In the genomic region with DNA sequence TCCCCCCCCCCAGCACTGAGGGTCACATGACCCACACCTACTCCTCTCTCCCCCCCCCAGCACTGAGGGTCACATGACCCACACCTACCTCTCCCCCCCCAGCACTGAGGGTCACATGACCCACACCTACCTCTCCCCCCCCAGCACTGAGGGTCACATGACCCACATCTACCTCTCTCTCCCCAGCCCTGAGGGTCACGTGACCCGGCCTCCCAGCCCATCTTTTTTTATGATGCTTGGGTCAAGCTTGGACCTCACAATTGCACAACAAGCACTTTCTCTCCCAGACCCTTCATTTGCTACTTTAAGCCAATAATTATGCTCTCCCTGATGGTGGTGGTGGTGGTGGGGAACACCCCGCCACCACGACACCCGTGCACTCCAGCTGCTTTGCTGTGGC, we compare ENCODE assay signal across 21 mouse cellular contexts. TPM values are rescaled to one million over a fixed set of nuclear protein-coding genes. Genes with fewer than 3 reads are reported as not detected.
DNase-seq lines count a peak whose midpoint lies in the region; TF ChIP-seq lines count a peak whose summit lies in the region.
"Had no signal": no experiment of that assay in that cellular context is flagged by ENCODE, and none has a peak within 500 bp of the region (broad histone marks: within the 10 kb centered on the region; RNA-seq: fewer than 3 reads in every experiment).

No protein-coding gene starts in this region.

- TF ChIP-seq CTCF in CH12.LX (conservative IDR thresholded peaks at IDR 0.05 in 1 of 2, IDR thresholded peaks at IDR 0.05 in 1 of 2; ENCODE audit: low read depth in 2 of 2, low read length in 2 of 2) = no peak
- no peak for TF ChIP-seq CTCF in ES-Bruce4 (IDR thresholded peaks at IDR 0.05; ENCODE audit: low read depth, low read length)
- no peak for TF ChIP-seq CTCF in MEL (IDR thresholded peaks at IDR 0.05 in 2 of 3, conservative IDR thresholded peaks at IDR 0.05 in 1 of 3; ENCODE audit: control insufficient read depth in 1 of 3, insufficient read depth in 1 of 3, low read depth in 2 of 3, low read length in 3 of 3, poor library complexity in 1 of 3, severe bottlenecking in 1 of 3)

- TF ChIP-seq POLR2A in CH12.LX (IDR thresholded peaks at IDR 0.05; ENCODE audit: low read depth, low read length) (no peak), ES-Bruce4 (IDR thresholded peaks at IDR 0.05; ENCODE audit: insufficient read depth, low read length) (no peak), MEL (IDR thresholded peaks at IDR 0.05; ENCODE audit: control insufficient read depth in 1 of 2, insufficient read depth in 1 of 2, low read depth in 1 of 2, low read length in 2 of 2, poor library complexity in 1 of 2) (no peak)

- in situ Hi-C loops in CH12.LX (cut with MboI; ENCODE audit: low pct_ligation_motif_present, low pct_unique_long_range_greater_than_20kb, low sequenced_read_pairs) = no loop called here

- dilution Hi-C loops in CH12.LX (cut with MboI; ENCODE audit: extremely low pct_ligation_motif_present, extremely low pct_unique_long_range_greater_than_20kb, low sequenced_read_pairs) = no loop called here

- no peak overlapping the region for H3K9ac ChIP-seq in CH12.LX (ENCODE audit: insufficient read depth, low read depth)
- H3K9ac ChIP-seq in ES-Bruce4 (ENCODE audit: low read depth, poor library complexity, severe bottlenecking) = no peak overlapping the region
- no peak overlapping the region for H3K9ac ChIP-seq in MEL (ENCODE audit: control insufficient read depth, low read depth, low read length, poor library complexity, severe bottlenecking)
- H3K9ac ChIP-seq: embryonic facial prominence, embryonic 12.5 days; forebrain, embryonic 12.5 days had no signal

- no peaks in the 10 kb centered on the region for H3K36me3 ChIP-seq in CH12.LX (replicated peaks in 1 of 2; ENCODE audit: control insufficient read depth in 1 of 2, insufficient read depth in 1 of 2, low read length in 1 of 2)
- no peaks in the 10 kb centered on the region for H3K36me3 ChIP-seq in ES-Bruce4 (ENCODE audit: control insufficient read depth, insufficient read depth, low read length, poor library complexity, severe bottlenecking)
- H3K36me3 ChIP-seq in MEL (ENCODE audit: control insufficient read depth in 1 of 2, insufficient read depth in 2 of 2, low read length in 2 of 2) = no peaks in the 10 kb centered on the region
- H3K36me3 ChIP-seq: embryonic facial prominence, embryonic 10.5 days; embryonic facial prominence, embryonic 12.5 days; forebrain, embryonic 10.5 days; forebrain, embryonic 12.5 days; G1E had no signal

- H3K79me2 ChIP-seq in CH12.LX (replicated peaks; ENCODE audit: control insufficient read depth, extremely low read depth, insufficient read depth, poor library complexity, severe bottlenecking) = no peaks in the 10 kb centered on the region
- H3K79me2 ChIP-seq in MEL (ENCODE audit: control insufficient read depth, insufficient read depth, low read length, poor library complexity) = no peaks in the 10 kb centered on the region

- H3K9me3 ChIP-seq in CH12.LX (replicated peaks; ENCODE audit: low read length) (no peaks in the 10 kb centered on the region), ES-Bruce4 (replicated peaks; ENCODE audit: control insufficient read depth, insufficient read depth, low read length, poor library complexity, severe bottlenecking) (no peaks in the 10 kb centered on the region), MEL (replicated peaks; ENCODE audit: insufficient read depth, low read length) (no peaks in the 10 kb centered on the region)
- H3K9me3 ChIP-seq: embryonic facial prominence, embryonic 10.5 days; embryonic facial prominence, embryonic 12.5 days; forebrain, embryonic 10.5 days; forebrain, embryonic 12.5 days; G1E had no signal

- no peak for DNase-seq in CH12.LX (ENCODE audit: extremely low read depth)
- DNase-seq in MEL (ENCODE audit: low read depth, low spot score) = no peak
- peak; percentile 86 for DNase-seq in ZHBTc4 (ENCODE audit: low read depth, low spot score)
- no peak for DNase-seq in adrenal gland, postnatal 10 days
- DNase-seq in kidney, adult 9 months = no peak
- DNase-seq in left cerebral cortex, adult 11 months (ENCODE audit: low spot score) = no peak
- DNase-seq: adrenal gland, adult 2 months; adrenal gland, postnatal 14 days; adrenal gland, postnatal 36 days; B cell, adult 2 months; cerebellum, adult 11-12 months; cerebellum, adult 2 months; cerebellum, adult 9-10 months; cerebellum, postnatal 10 days; cerebellum, postnatal 25 days had no signal

- TF ChIP-seq RAD21 in CH12.LX (IDR thresholded peaks at IDR 0.05; ENCODE audit: low read depth, low read length) (no peak), MEL (IDR thresholded peaks at IDR 0.05; ENCODE audit: low read depth, low read length) (no peak)

- peaks cover 14 to 29% of the 10 kb centered on the region in 2 experiments for H3K4me1 ChIP-seq in CH12.LX (ENCODE audit: control insufficient read depth in 1 of 2, insufficient read depth in 2 of 2)
- peaks cover 6% of the 10 kb centered on the region for H3K4me1 ChIP-seq in ES-Bruce4 (ENCODE audit: control insufficient read depth, insufficient read depth, low read length)
- H3K4me1 ChIP-seq in MEL (ENCODE audit: control insufficient read depth in 1 of 2, insufficient read depth in 2 of 2, low read length in 2 of 2) = no peaks in the 10 kb centered on the region

- no peak overlapping the region for H3K4me3 ChIP-seq in CH12.LX (replicated peaks in 1 of 3; ENCODE audit: low read depth in 2 of 3, low read length in 2 of 3, poor library complexity in 1 of 3)
- H3K4me3 ChIP-seq in ES-Bruce4 (ENCODE audit: low read depth, low read length) = no peak overlapping the region
- H3K4me3 ChIP-seq in MEL (ENCODE audit: control insufficient read depth in 1 of 2, insufficient read depth in 1 of 2, low read depth in 2 of 2, low read length in 2 of 2) = no peak overlapping the region
- H3K4me3 ChIP-seq: embryonic facial prominence, embryonic 10.5 days; embryonic facial prominence, embryonic 12.5 days; forebrain, embryonic 10.5 days; forebrain, embryonic 12.5 days had no signal

- H3K27me3 ChIP-seq in CH12.LX (replicated peaks) (no peaks in the 10 kb centered on the region), ES-Bruce4 (ENCODE audit: control insufficient read depth, insufficient read depth, low read length, poor library complexity, severe bottlenecking) (no peaks in the 10 kb centered on the region), MEL (ENCODE audit: control insufficient read depth in 1 of 2, insufficient read depth in 2 of 2, low read length in 2 of 2) (no peaks in the 10 kb centered on the region)
- H3K27me3 ChIP-seq: embryonic facial prominence, embryonic 12.5 days; forebrain, embryonic 12.5 days had no signal

- no peak overlapping the region for H3K4me2 ChIP-seq in CH12.LX (ENCODE audit: insufficient read depth, low read depth, poor library complexity, severe bottlenecking)
- H3K4me2 ChIP-seq: embryonic facial prominence, embryonic 12.5 days; forebrain, embryonic 12.5 days had no signal

- H3K27ac ChIP-seq in CH12.LX (ENCODE audit: insufficient read depth, low read depth) (no peak overlapping the region), ES-Bruce4 (ENCODE audit: insufficient read depth, low read length) (peak overlapping the region; percentile 2), MEL (ENCODE audit: control insufficient read depth, low read depth, low read length) (no peak overlapping the region)
- H3K27ac ChIP-seq: embryonic facial prominence, embryonic 10.5 days; embryonic facial prominence, embryonic 12.5 days; forebrain, embryonic 10.5 days; forebrain, embryonic 12.5 days had no signal

- TF ChIP-seq EP300 in CH12.LX (IDR thresholded peaks at IDR 0.05; ENCODE audit: low read length) = no peak
- no peak for TF ChIP-seq EP300 in ES-Bruce4 (IDR thresholded peaks at IDR 0.05; ENCODE audit: insufficient read depth, low read depth, low read length)
- no peak for TF ChIP-seq EP300 in MEL (IDR thresholded peaks at IDR 0.05; ENCODE audit: low read depth in 1 of 2, low read length in 2 of 2)

TF ChIP-seq in CH12.LX, 34 proteins besides CTCF, POLR2A, EP300 and RAD21:
- TF ChIP-seq KAT2A (IDR thresholded peaks at IDR 0.05; ENCODE audit: insufficient replicate concordance, low read length) (no peak), USF1 (IDR thresholded peaks at IDR 0.05; ENCODE audit: low read depth, low read length) (peak; percentile 40; the same call in 1 of the 2 replicates), BHLHE40 (IDR thresholded peaks at IDR 0.05; ENCODE audit: low read depth, low read length) (0 out of 2 replicates have a peak, but pooled peaks have one; percentile 26)

TF ChIP-seq in MEL, 35 proteins besides CTCF, POLR2A, EP300 and RAD21:
- no peak for TF ChIP-seq CHD1 (IDR thresholded peaks at IDR 0.05; ENCODE audit: low read depth, low read length)
- TF ChIP-seq POLR2AphosphoS2 (IDR thresholded peaks at IDR 0.05; ENCODE audit: low read length) = no peak
- TF ChIP-seq POLR2AphosphoS5 (IDR thresholded peaks at IDR 0.05; ENCODE audit: borderline replicate concordance, low read depth, low read length) = no peak
- no peak for TF ChIP-seq CHD2 (IDR thresholded peaks at IDR 0.05; ENCODE audit: low read length)
- TF ChIP-seq NELFE (IDR thresholded peaks at IDR 0.05; ENCODE audit: low read depth, low read length) = no peak
- peak in 1 of 2 experiments; percentile 20; a peak in 1 of 4 replicates for TF ChIP-seq USF2 (IDR thresholded peaks at IDR 0.05; ENCODE audit: borderline replicate concordance in 1 of 2, insufficient read depth in 1 of 2, low read depth in 1 of 2, low read length in 2 of 2)
- TF ChIP-seq UBTF (IDR thresholded peaks at IDR 0.05; ENCODE audit: borderline replicate concordance, insufficient read depth, low read depth, low read length) = no peak
- peak; percentile 45 for TF ChIP-seq USF1 (IDR thresholded peaks at IDR 0.05; ENCODE audit: low read depth, low read length)
- TF ChIP-seq BHLHE40 (IDR thresholded peaks at IDR 0.05; ENCODE audit: borderline replicate concordance, low read depth, low read length) = no peak
- TF ChIP-seq ELF1 (IDR thresholded peaks at IDR 0.05; ENCODE audit: low read depth, low read length) = no peak
- no peak for TF ChIP-seq RCOR1 (IDR thresholded peaks at IDR 0.05; ENCODE audit: low read depth, low read length)
- no peak for TF ChIP-seq GATA1 (IDR thresholded peaks at IDR 0.05; ENCODE audit: low read depth, low read length)
- no peak for TF ChIP-seq SMC3 (IDR thresholded peaks at IDR 0.05; ENCODE audit: low read depth, low read length)

RNA-seq across cellular contexts. Expression of a gene that starts 36.5 kb away (rescaled TPM):
- total RNA-seq in CH12.LX (2012; rRNA removed) = 25.4 and 25.5 TPM in 2 replicates
- 45.6 and 53.2 TPM in 2 replicates for total RNA-seq in CH12.LX (2014; rRNA removed)
- polyA plus RNA-seq in CH12.LX (2012; ENCODE audit: insufficient read length, low read depth) = 17.3 and 17.8 TPM in 2 replicates
- 152 TPM in 2 replicates for polyA plus RNA-seq in ES-Bruce4 (2011; ENCODE audit: insufficient read depth, insufficient read length, low read depth, missing spikeins)
- total RNA-seq in MEL (2012; rRNA removed) = 35.1 and 39.1 TPM in 2 replicates
- 100 to 1,000 TPM in 1 of 2 experiments, 10 to 100 TPM in 1; 23.3 to 276 TPM for polyA plus RNA-seq in MEL (2012; ENCODE audit: insufficient read depth in 1 of 2, insufficient read length in 2 of 2, low read depth in 1 of 2, low replicate concordance in 2 of 2, missing spikeins in 1 of 2)
- total RNA-seq in adrenal gland, postnatal 10 days (2021) = 10 to 100 TPM; 30.1 to 45.4 TPM
